Mouse (Mus musculus) adrenal gland, postnatal 4 days (tissue): ENCODE data around the gene Plxnc1. TPM values are rescaled to one million over a fixed set of nuclear protein-coding genes. Genes with fewer than 3 reads are reported as not detected.

Source experiments
- DNase-seq, 2 experiments: peaks; one replicate each; pipeline ENCODE4 v3.0.0; 2021 to 2022; ENCODE audit warnings: low spot score in 2 of 2, mixed read lengths in 2 of 2
- total RNA-seq, 2 experiments: library from RNA; stranded (reverse); gene quantifications; 2 replicates each; pipeline ENCODE4 v1.2.3; 2021

Gene Plxnc1
- total RNA-seq, 2 experiments from 2014 or later: 5.2 to 7.4 TPM

DNA sequence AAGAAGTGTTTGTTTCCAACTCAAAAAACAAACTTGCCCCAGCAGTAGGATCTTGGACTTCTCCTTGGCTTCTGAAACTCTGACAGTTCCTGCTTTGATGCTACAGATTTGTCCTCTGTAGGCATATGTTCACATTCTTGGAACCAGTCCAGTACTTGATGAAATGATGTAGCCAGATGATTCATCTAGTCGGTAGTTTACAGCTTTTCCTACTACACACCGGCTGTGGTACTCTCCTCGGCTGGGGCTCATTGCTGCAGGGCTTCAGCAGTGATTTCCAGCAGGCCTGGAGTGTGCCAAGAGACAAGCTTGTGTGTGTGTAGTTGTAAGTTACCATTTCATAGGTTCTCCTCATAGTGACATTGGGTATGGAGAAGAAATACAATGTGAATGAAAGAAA lies 173.1 kb downstream of the Plxnc1 start:
- no peak for DNase-seq

DNA sequence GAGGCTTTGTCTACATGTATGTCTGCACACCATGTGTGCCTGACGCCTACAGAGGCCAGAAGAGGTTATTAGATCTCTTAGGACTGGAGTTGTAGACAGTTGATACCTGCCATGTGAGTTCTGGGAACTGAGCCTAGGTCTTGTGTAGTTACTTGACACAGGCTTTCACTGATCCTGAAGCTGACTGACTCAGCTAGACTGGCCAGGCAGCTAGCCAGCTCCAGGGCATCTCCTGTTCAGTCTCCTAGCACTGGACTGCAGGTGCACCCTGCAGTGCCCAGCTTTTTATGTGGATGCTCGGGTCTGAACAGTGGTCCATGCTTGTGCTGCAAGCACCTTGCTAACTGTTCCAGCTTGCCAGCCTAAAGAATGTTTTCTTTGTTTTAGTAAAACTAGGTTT lies 197.6 kb downstream of the Plxnc1 start:
- DNase-seq: no peak

GRCm38 (mm10) chr10:94741459-94741858 lies 203.2 kb downstream of the Plxnc1 start:
- DNase-seq: no peak
